Mouse (Mus musculus) liver, embryonic 14.5 days (tissue): ENCODE results near the gene Myrip.

Experiments
- CTCF ChIP-seq: IDR thresholded peaks from 2 replicates; pipeline ENCODE4 v1.5.1; 2016; ENCODE audit warnings: antibody characterized with exemption, low read depth, control low read depth
- EP300 ChIP-seq: IDR thresholded peaks from 2 replicates; pipeline ENCODE4 v1.6.1; 2016; ENCODE audit warnings: antibody characterized with exemption, low read depth

GRCm38 (mm10) chr9:120496691-120497090 lies 195.4 kb downstream of the Myrip start:
- TF ChIP-seq CTCF (peak; percentile 96), EP300 (no peak)
